Mouse (Mus musculus) forebrain, embryonic 10.5 days (tissue): ENCODE results near the gene Stmn1. TPM values are rescaled to one million over a fixed set of nuclear protein-coding genes. Genes with fewer than 3 reads are reported as not detected.

Source experiments
- DNase-seq: peaks from one replicate; pipeline ENCODE4 v3.0.0-alpha.2; 2017; ENCODE audit warnings: low spot score; ENCODE audit errors: extremely low spot score
- H3K27ac ChIP-seq: fragments of 300-500 bp; sonication (generic); 2 replicates; pipeline ENCODE4 v1.5.1; 2016; ENCODE audit warnings: mild to moderate bottlenecking
- H3K27me3 ChIP-seq: fragments of 300-500 bp; sonication (generic); 2 replicates; pipeline ENCODE4 v1.6.1; 2016; ENCODE audit warnings: mild to moderate bottlenecking; ENCODE audit not compliant: poor library complexity, severe bottlenecking
- H3K36me3 ChIP-seq: fragments of 300-500 bp; sonication (generic); replicated peaks from 2 replicates; pipeline ENCODE4 v1.6.1; 2016; ENCODE audit warnings: mild to moderate bottlenecking, moderate library complexity
- H3K4me1 ChIP-seq: fragments of 300-500 bp; sonication (generic); 2 replicates; pipeline ENCODE4 v1.6.1; 2016
- H3K4me3 ChIP-seq: fragments of 300-500 bp; sonication (generic); 2 replicates; pipeline ENCODE4 v1.5.1; 2016; ENCODE audit warnings: mild to moderate bottlenecking, moderate library complexity
- H3K9me3 ChIP-seq: fragments of 300-500 bp; sonication (generic); 2 replicates; pipeline ENCODE4 v1.6.1; 2016; ENCODE audit warnings: mild to moderate bottlenecking, moderate library complexity
- whole genome bisulfite sequencing: fragments of 180-500 bp; shearing (Covaris S2); methylation state at CpG from one replicate; pipeline ENCODE4 v1.1.7; 2016; 5-methylcytosine and 5-hydroxymethylcytosine counted together
- polyA plus RNA-seq: library from polyadenylated mRNA; unstranded; fragments of >200 nt; fragmentation: Nextera tagmentation; extraction: Ambion mirVana; gene quantifications from 2 replicates; pipeline ENCODE4 v1.2.1, GENCODE M21; 2016

Gene Stmn1
- polyA plus RNA-seq, 1 experiment from 2014 or later: 2,174 TPM

GRCm38 (mm10) chr4:134445489-134445888 is 22.6 kb upstream of the Stmn1 start:
- 80% methylated on average over 1 of the region's 1 CpGs for WGBS
- Histone ChIP-seq H3K4me3 (no peak overlapping the region), H3K36me3 (no peaks in the 10 kb centered on the region), H3K27ac (no peak overlapping the region), H3K9me3 (peaks cover 5% of the 10 kb centered on the region; the same call in 1 of the 2 replicates), H3K4me1 (peaks cover 38% of the 10 kb centered on the region), H3K27me3 (peaks cover 39% of the 10 kb centered on the region)
- DNase-seq: no peak

- Histone ChIP-seq H3K27ac (no peak overlapping the region), H3K4me1 (peaks cover 50% of the 10 kb centered on the region), H3K9me3 (peaks cover 2% of the 10 kb centered on the region; the same call in 1 of the 2 replicates), H3K4me3 (no peak overlapping the region), H3K36me3 (no peaks in the 10 kb centered on the region), H3K27me3 (peaks cover 64% of the 10 kb centered on the region)
- no peak for DNase-seq
- 44% methylated on average over 23 of the region's 23 CpGs for WGBS
These were observed 20.2 kb upstream of the Stmn1 start for GRCm38 (mm10) chr4:134447966-134448365.

- H3K9me3 ChIP-seq: no peaks in the 10 kb centered on the region
- H3K27ac ChIP-seq: peak overlapping the region; percentile 82
- H3K27me3 ChIP-seq: peaks cover 81% of the 10 kb centered on the region
- peak; percentile 71 for DNase-seq
- WGBS: 17% methylated on average over 13 of the region's 13 CpGs
- peak overlapping the region; percentile 38; the same call in 1 of the 2 replicates for H3K4me3 ChIP-seq
- H3K36me3 ChIP-seq: no peaks in the 10 kb centered on the region
- H3K4me1 ChIP-seq: peaks cover 56% of the 10 kb centered on the region
These were observed 18.3 kb upstream of the Stmn1 start for GRCm38 (mm10) chr4:134449595-134450391.

- 14% methylated on average over 20 of the region's 20 CpGs for WGBS
- peaks cover 63% of the 10 kb centered on the region for H3K4me1 ChIP-seq
- H3K36me3 ChIP-seq: no peaks in the 10 kb centered on the region
- H3K27me3 ChIP-seq: peaks cover 89% of the 10 kb centered on the region
- H3K4me3 ChIP-seq: peak overlapping the region; percentile 38
- peak; percentile 38 for DNase-seq
- H3K27ac ChIP-seq: peak overlapping the region; percentile 82
- H3K9me3 ChIP-seq: no peaks in the 10 kb centered on the region
These were observed 17.5 kb upstream of the Stmn1 start for GRCm38 (mm10) chr4:134450392-134451195.

- no peaks in the 10 kb centered on the region for H3K9me3 ChIP-seq
- H3K27me3 ChIP-seq: peaks cover 85% of the 10 kb centered on the region
- no peak overlapping the region for H3K4me3 ChIP-seq
- 74% methylated on average over 9 of the region's 9 CpGs for WGBS
- DNase-seq: no peak
- peaks cover 54% of the 10 kb centered on the region for H3K4me1 ChIP-seq
- peak overlapping the region; percentile 82; the same call in 1 of the 2 replicates for H3K27ac ChIP-seq
- no peaks in the 10 kb centered on the region for H3K36me3 ChIP-seq
These were observed 16.6 kb upstream of the Stmn1 start for GRCm38 (mm10) chr4:134451484-134451883.

GRCm38 (mm10) chr4:134453619-134454400 is 14.3 kb upstream of the Stmn1 start:
- Histone ChIP-seq H3K36me3 (no peaks in the 10 kb centered on the region), H3K4me1 (peaks cover 49% of the 10 kb centered on the region), H3K9me3 (no peaks in the 10 kb centered on the region), H3K27me3 (peaks cover 67% of the 10 kb centered on the region), H3K4me3 (peak overlapping the region; percentile 36), H3K27ac (peak overlapping the region; percentile 65)
- DNase-seq: no peak
- WGBS: 23% methylated on average over 34 of the region's 34 CpGs

GRCm38 (mm10) chr4:134455310-134455709 is 12.8 kb upstream of the Stmn1 start:
- Histone ChIP-seq H3K36me3 (no peaks in the 10 kb centered on the region), H3K9me3 (no peaks in the 10 kb centered on the region), H3K27me3 (peaks cover 57% of the 10 kb centered on the region), H3K4me3 (no peak overlapping the region), H3K4me1 (peaks cover 37% of the 10 kb centered on the region), H3K27ac (no peak overlapping the region)
- 53% methylated on average over 6 of the region's 6 CpGs for WGBS
- no peak for DNase-seq

- H3K4me1 ChIP-seq: peaks cover 24% of the 10 kb centered on the region
- H3K36me3 ChIP-seq: no peaks in the 10 kb centered on the region
- no peak overlapping the region for H3K27ac ChIP-seq
- no peak overlapping the region for H3K4me3 ChIP-seq
- H3K27me3 ChIP-seq: peaks cover 37% of the 10 kb centered on the region
- DNase-seq: no peak
- 59% methylated on average over 7 of the region's 7 CpGs for WGBS
- H3K9me3 ChIP-seq: no peaks in the 10 kb centered on the region
These were observed 10.8 kb upstream of the Stmn1 start for GRCm38 (mm10) chr4:134457130-134457825.

- peaks cover 22% of the 10 kb centered on the region for H3K27me3 ChIP-seq
- WGBS: 86% methylated on average over 5 of the region's 5 CpGs
- no peak for DNase-seq
- H3K4me3 ChIP-seq: no peak overlapping the region
- no peaks in the 10 kb centered on the region for H3K36me3 ChIP-seq
- no peaks in the 10 kb centered on the region for H3K9me3 ChIP-seq
- peaks cover 17% of the 10 kb centered on the region for H3K4me1 ChIP-seq
- no peak overlapping the region for H3K27ac ChIP-seq
These were observed 9.3 kb upstream of the Stmn1 start for GRCm38 (mm10) chr4:134458856-134459255.

GRCm38 (mm10) chr4:134460277-134460676 is 7.8 kb upstream of the Stmn1 start:
- H3K9me3 ChIP-seq: no peaks in the 10 kb centered on the region
- WGBS: 87% methylated on average over 10 of the region's 10 CpGs
- no peak overlapping the region for H3K4me3 ChIP-seq
- peaks cover 8% of the 10 kb centered on the region for H3K4me1 ChIP-seq
- H3K27ac ChIP-seq: no peak overlapping the region
- no peaks in the 10 kb centered on the region for H3K36me3 ChIP-seq
- no peak for DNase-seq
- H3K27me3 ChIP-seq: peaks cover 8% of the 10 kb centered on the region

GRCm38 (mm10) chr4:134461252-134461651 is 6.9 kb upstream of the Stmn1 start:
- peaks cover 15% of the 10 kb centered on the region for H3K4me1 ChIP-seq
- H3K9me3 ChIP-seq: no peaks in the 10 kb centered on the region
- peaks cover 10% of the 10 kb centered on the region for H3K27me3 ChIP-seq
- no peak overlapping the region for H3K4me3 ChIP-seq
- H3K36me3 ChIP-seq: no peaks in the 10 kb centered on the region
- H3K27ac ChIP-seq: no peak overlapping the region
- 84% methylated on average over 5 of the region's 5 CpGs for WGBS
- DNase-seq: no peak

- Histone ChIP-seq H3K4me3 (no peak overlapping the region), H3K27ac (peak overlapping the region; percentile 58), H3K36me3 (peaks cover 6% of the 10 kb centered on the region), H3K4me1 (peaks cover 46% of the 10 kb centered on the region), H3K27me3 (peaks cover 18% of the 10 kb centered on the region), H3K9me3 (no peaks in the 10 kb centered on the region)
- no peak for DNase-seq
- WGBS: 48% methylated on average over 12 of the region's 12 CpGs
These were observed 2.3 kb upstream of the Stmn1 start for GRCm38 (mm10) chr4:134465789-134466188.
